Mouse (Mus musculus) neural tube, embryonic 13.5 days (tissue): ENCODE measurements around the gene Pygm. TPM values are rescaled to one million over a fixed set of nuclear protein-coding genes. Genes with fewer than 3 reads are reported as not detected.

Experiments
- ATAC-seq: fragments of 200-750 bp; cut with Nextera tagmentation; 2 replicates; pipeline ENCODE4 v1.8.0; 2017; ENCODE audit warnings: low read depth, mild to moderate bottlenecking, moderate TSS enrichment, moderate library complexity
- H3K27ac ChIP-seq: fragments of 300-500 bp; sonication (generic); replicated peaks from 2 replicates; pipeline ENCODE4 v1.5.1; 2015; ENCODE audit warnings: moderate library complexity, mild to moderate bottlenecking, inconsistent platforms
- H3K27me3 ChIP-seq: fragments of 300-500 bp; sonication (generic); 2 replicates; pipeline ENCODE4 v1.6.1; 2015; ENCODE audit warnings: mild to moderate bottlenecking, inconsistent platforms
- H3K36me3 ChIP-seq: fragments of 300-500 bp; sonication (generic); 2 replicates; pipeline ENCODE4 v1.6.1; 2015; ENCODE audit warnings: mild to moderate bottlenecking, inconsistent platforms
- H3K4me1 ChIP-seq: fragments of 300-500 bp; sonication (generic); replicated peaks from 2 replicates; pipeline ENCODE4 v1.6.1; 2015; ENCODE audit warnings: inconsistent platforms
- H3K4me2 ChIP-seq: fragments of 300-500 bp; sonication (generic); 2 replicates; pipeline ENCODE4 v1.6.1; 2015; ENCODE audit warnings: inconsistent platforms, mild to moderate bottlenecking, moderate library complexity
- H3K4me3 ChIP-seq: fragments of 300-500 bp; sonication (generic); 2 replicates; pipeline ENCODE4 v1.5.1; 2015; ENCODE audit warnings: mild to moderate bottlenecking, inconsistent platforms
- H3K9ac ChIP-seq: fragments of 300-500 bp; sonication (generic); 2 replicates; pipeline ENCODE4 v1.6.1; 2015; ENCODE audit warnings: moderate library complexity, mild to moderate bottlenecking, inconsistent platforms
- H3K9me3 ChIP-seq: fragments of 300-500 bp; sonication (generic); 2 replicates; pipeline ENCODE4 v1.6.1; 2016; ENCODE audit warnings: inconsistent platforms
- WGBS: fragments of 180-500 bp; shearing (Covaris S2); methylation state at CpG from one replicate; pipeline ENCODE4 v1.1.7; 2015; 5-methylcytosine and 5-hydroxymethylcytosine counted together
- polyA plus RNA-seq: library from polyadenylated mRNA; unstranded; fragments of >200 nt; fragmentation: Nextera tagmentation; extraction: Ambion mirVana; gene quantifications from 2 replicates; pipeline ENCODE4 v1.2.1, GENCODE M21; 2015

Pygm gene
- polyA plus RNA-seq, 1 experiment from 2014 or later: 6.3 TPM

GRCm38 (mm10) chr19:6407109-6407508 lies 22.9 kb downstream of the Pygm start:
- Histone ChIP-seq H3K27me3 (peaks cover 13% of the 10 kb centered on the region), H3K9ac (0 out of 2 replicates have a peak overlapping the region, but pooled peaks have one; percentile 8), H3K36me3 (no peaks in the 10 kb centered on the region), H3K27ac (no peak overlapping the region), H3K4me1 (peaks cover 9% of the 10 kb centered on the region; the same call in 1 of the 2 replicates), H3K9me3 (no peaks in the 10 kb centered on the region), H3K4me3 (no peak overlapping the region), H3K4me2 (no peak overlapping the region)
- 84% methylated on average over 8 of the region's 8 CpGs for WGBS
- no peak for ATAC-seq

GRCm38 (mm10) chr19:6407816-6408510 lies 23.8 kb downstream of the Pygm start:
- Histone ChIP-seq H3K4me1 (0 out of 2 replicates have a peak, but pooled peaks cover 6% of the 10 kb centered on the region), H3K4me2 (no peak overlapping the region), H3K9me3 (no peaks in the 10 kb centered on the region), H3K27ac (no peak overlapping the region), H3K36me3 (no peaks in the 10 kb centered on the region), H3K9ac (no peak overlapping the region), H3K27me3 (peaks cover 5% of the 10 kb centered on the region), H3K4me3 (no peak overlapping the region)
- no peak for ATAC-seq
- 56% methylated on average over 16 of the region's 16 CpGs for WGBS

- Histone ChIP-seq H3K27me3 (no peaks in the 10 kb centered on the region), H3K9me3 (no peaks in the 10 kb centered on the region), H3K4me2 (no peak overlapping the region), H3K4me3 (no peak overlapping the region), H3K27ac (no peak overlapping the region), H3K4me1 (no peaks in the 10 kb centered on the region), H3K36me3 (no peaks in the 10 kb centered on the region), H3K9ac (no peak overlapping the region)
- WGBS: 75% methylated on average over 8 of the region's 8 CpGs
- ATAC-seq: no peak
These were observed 24.6 kb downstream of the Pygm start for GRCm38 (mm10) chr19:6408749-6409148.

- no peak for ATAC-seq
- Histone ChIP-seq H3K27ac (no peak overlapping the region), H3K9ac (no peak overlapping the region), H3K9me3 (no peaks in the 10 kb centered on the region), H3K4me2 (no peak overlapping the region), H3K4me3 (no peak overlapping the region), H3K36me3 (no peaks in the 10 kb centered on the region), H3K27me3 (no peaks in the 10 kb centered on the region), H3K4me1 (no peaks in the 10 kb centered on the region)
- 79% methylated on average over 5 of the region's 5 CpGs for WGBS
These were observed 25.0 kb downstream of the Pygm start for GRCm38 (mm10) chr19:6409176-6409575.

- H3K9ac ChIP-seq: no peak overlapping the region
- H3K27ac ChIP-seq: no peak overlapping the region
- H3K4me3 ChIP-seq: no peak overlapping the region
- 83% methylated on average over 5 of the region's 5 CpGs for WGBS
- H3K36me3 ChIP-seq: no peaks in the 10 kb centered on the region
- H3K4me1 ChIP-seq: peaks cover 1% of the 10 kb centered on the region
- no peaks in the 10 kb centered on the region for H3K27me3 ChIP-seq
- no peak for ATAC-seq
- H3K9me3 ChIP-seq: no peaks in the 10 kb centered on the region
- no peak overlapping the region for H3K4me2 ChIP-seq
These were observed 25.7 kb downstream of the Pygm start for GRCm38 (mm10) chr19:6409936-6410335.

- no peak overlapping the region for H3K4me3 ChIP-seq
- ATAC-seq: no peak
- 77% methylated on average over 14 of the region's 14 CpGs for whole genome bisulfite sequencing
These were observed 28.6 kb downstream of the Pygm start for GRCm38 (mm10) chr19:6412798-6413197.

GRCm38 (mm10) chr19:6415454-6415853 lies 31.3 kb downstream of the Pygm start:
- Histone ChIP-seq H3K4me2 (0 out of 2 replicates have a peak overlapping the region, but pooled peaks have one; percentile 31), H3K27me3 (peaks cover 13% of the 10 kb centered on the region; the same call in 1 of the 2 replicates), H3K4me1 (peaks cover 46% of the 10 kb centered on the region), H3K9me3 (no peaks in the 10 kb centered on the region), H3K9ac (peak overlapping the region; percentile 61), H3K4me3 (no peak overlapping the region), H3K27ac (peak overlapping the region; percentile 94), H3K36me3 (no peaks in the 10 kb centered on the region)
- 41% methylated on average over 6 of the region's 6 CpGs for WGBS
- ATAC-seq: no peak

More at GRCm38 (mm10) chr19:6412798-6413197, 28.6 kb downstream of the Pygm start:
- no peaks in the 10 kb centered on the region for H3K36me3 ChIP-seq
- H3K9ac ChIP-seq: no peak overlapping the region
- no peaks in the 10 kb centered on the region for H3K27me3 ChIP-seq
- H3K4me1 ChIP-seq: peaks cover 30% of the 10 kb centered on the region
- H3K9me3 ChIP-seq: no peaks in the 10 kb centered on the region
- no peak overlapping the region for H3K27ac ChIP-seq
- no peak overlapping the region for H3K4me2 ChIP-seq

GRCm38 (mm10) chr19:6416124-6416770 lies 32.0 kb downstream of the Pygm start:
- peak; percentile 32; the same call in 1 of the 2 replicates for ATAC-seq
- peak overlapping the region; percentile 31 for H3K4me2 ChIP-seq

GRCm38 (mm10) chr19:6416894-6417761 lies 32.9 kb downstream of the Pygm start:
- Histone ChIP-seq H3K4me2 (peak overlapping the region; percentile 81), H3K9me3 (no peaks in the 10 kb centered on the region), H3K9ac (peak overlapping the region; percentile 86), H3K27ac (peak overlapping the region; percentile 94), H3K36me3 (no peaks in the 10 kb centered on the region), H3K4me1 (peaks cover 63% of the 10 kb centered on the region), H3K27me3 (peaks cover 27% of the 10 kb centered on the region; the same call in 1 of the 2 replicates), H3K4me3 (no peak overlapping the region)
- 52% methylated on average over 12 of the region's 12 CpGs for WGBS
- no peak for ATAC-seq

More at GRCm38 (mm10) chr19:6416124-6416770, 32.0 kb downstream of the Pygm start:
- peak overlapping the region; percentile 94 for H3K27ac ChIP-seq
- no peaks in the 10 kb centered on the region for H3K36me3 ChIP-seq
- peaks cover 54% of the 10 kb centered on the region for H3K4me1 ChIP-seq
- WGBS: 1% methylated on average over 9 of the region's 9 CpGs
- H3K9me3 ChIP-seq: no peaks in the 10 kb centered on the region
- H3K9ac ChIP-seq: peak overlapping the region; percentile 61
- H3K27me3 ChIP-seq: peaks cover 21% of the 10 kb centered on the region; the same call in 1 of the 2 replicates
- no peak overlapping the region for H3K4me3 ChIP-seq

- peak within 1 kb of the TSS; percentile 86 for H3K9ac ChIP-seq
- H3K4me2 ChIP-seq: peak within 1 kb of the TSS; percentile 81
- peak within 1 kb of the TSS; percentile 94 for H3K27ac ChIP-seq
- no peaks in the 10 kb centered on the region for H3K36me3 ChIP-seq
- H3K4me3 ChIP-seq: peak within 1 kb of the TSS; percentile 66
- ATAC-seq: peak; percentile 91
- no peaks in the 10 kb centered on the region for H3K9me3 ChIP-seq
- under 1% methylated on average over 46 of the region's 46 CpGs for WGBS
- H3K4me1 ChIP-seq: peaks cover 75% of the 10 kb centered on the region
- H3K27me3 ChIP-seq: peaks cover 29% of the 10 kb centered on the region; the same call in 1 of the 2 replicates
These were observed 34.2 kb downstream of the Pygm start, which contains the start of gene Nrxn2 for GRCm38 (mm10) chr19:6418233-6418879. Nrxn2 (plus strand) TSS chr19:6418731.

GRCm38 (mm10) chr19:6418984-6419692 lies 34.9 kb downstream of the Pygm start:
- peak overlapping the region; percentile 66 for H3K4me3 ChIP-seq
- peaks cover 83% of the 10 kb centered on the region for H3K4me1 ChIP-seq
- peaks cover 34% of the 10 kb centered on the region; the same call in 1 of the 2 replicates for H3K27me3 ChIP-seq
- no peaks in the 10 kb centered on the region for H3K36me3 ChIP-seq
- H3K27ac ChIP-seq: peak overlapping the region; percentile 94
- H3K9me3 ChIP-seq: no peaks in the 10 kb centered on the region
- peak overlapping the region; percentile 86 for H3K9ac ChIP-seq
- ATAC-seq: peak; percentile 16
- peak overlapping the region; percentile 81 for H3K4me2 ChIP-seq
- WGBS: 8% methylated on average over 21 of the region's 23 CpGs
